Mouse (Mus musculus) urinary bladder, adult 2 months (tissue): Measurements from ENCODE around the gene Rab21. TPM values are rescaled to one million over a fixed set of nuclear protein-coding genes. Genes with fewer than 3 reads are reported as not detected.
"Not testable (repeated sequence)": the region's sequence is repeated elsewhere in the genome, so short reads cannot be mapped to it uniquely, and the experiment has no call there.

ENCODE experiments used
- DNase-seq: peaks from one replicate; pipeline ENCODE4 v3.0.0; 2022; ENCODE audit warnings: low spot score
- polyA plus RNA-seq: library from polyadenylated mRNA; depleted of rRNA; stranded (reverse); fragments of >200 nt; gene quantifications from 2 replicates; pipeline ENCODE4 v1.2.3, GENCODE M21; 2012

Gene Rab21
- polyA plus RNA-seq, 1 experiment = 36.2 TPM

DNA sequence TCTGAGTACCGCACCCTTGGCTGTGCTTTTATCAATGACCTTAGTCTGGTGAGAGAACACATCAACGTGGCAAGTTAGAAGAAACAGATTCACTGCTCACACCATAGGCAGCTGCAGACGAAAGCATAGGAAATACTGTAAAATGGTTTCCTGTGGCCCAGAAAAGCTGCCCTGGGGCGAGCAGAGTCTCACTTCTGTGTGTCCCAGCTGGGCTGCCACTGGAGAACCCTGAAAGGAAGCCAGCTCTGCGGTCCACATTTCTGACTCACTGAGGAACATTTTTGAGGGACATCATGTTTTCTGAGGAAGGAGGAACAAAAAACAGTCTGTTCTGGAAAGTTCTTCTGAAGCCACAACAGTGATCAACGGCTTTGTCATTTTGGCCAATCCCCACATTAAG is 13.1 kb upstream of the Rab21 start:
- no peak for DNase-seq

GRCm38 (mm10) chr10:115323295-115323694 is 7.9 kb upstream of the Rab21 start:
- peak; percentile 44 for DNase-seq

DNA sequence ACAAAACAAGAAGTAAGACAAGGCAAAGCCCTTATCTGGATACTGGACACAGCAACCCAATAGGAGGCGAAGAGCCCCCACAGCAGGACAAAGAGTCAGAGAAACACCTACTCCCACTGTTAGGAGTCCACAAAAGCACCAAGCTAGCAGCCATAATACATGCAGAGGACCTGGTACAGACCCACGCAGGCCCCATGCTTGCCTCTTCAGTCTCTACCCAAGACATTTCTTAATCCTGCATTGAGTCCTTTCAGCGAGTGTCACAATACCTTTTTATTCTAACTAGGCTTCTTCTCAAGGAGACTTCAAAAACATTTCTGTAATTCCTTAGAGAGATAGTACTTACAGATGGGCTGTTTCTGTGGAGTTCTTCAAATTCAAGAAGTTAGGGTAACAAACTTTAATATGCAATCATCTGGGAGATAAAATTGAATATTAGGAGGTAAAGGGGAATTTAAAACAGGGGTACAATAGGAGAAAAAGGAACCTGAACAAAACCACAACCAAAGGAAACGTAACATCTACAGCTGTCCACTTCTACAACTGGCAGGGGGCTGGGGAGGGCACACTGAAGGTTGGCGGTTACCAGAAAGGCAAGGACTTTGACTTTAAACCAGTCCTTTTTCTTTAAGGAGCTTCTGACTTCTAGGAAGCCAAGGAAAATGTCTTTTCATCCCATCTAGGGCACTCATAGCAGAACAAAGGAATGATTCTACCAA is 6.1 kb upstream of the Rab21 start:
- DNase-seq = no peak

- not testable (repeated sequence) for DNase-seq
Measured at GRCm38 (mm10) chr10:115318388-115318787, 3.0 kb upstream of the Rab21 start.

GRCm38 (mm10) chr10:115316313-115316712 is 919 bp upstream of the Rab21 start:
- no peak for DNase-seq

DNA sequence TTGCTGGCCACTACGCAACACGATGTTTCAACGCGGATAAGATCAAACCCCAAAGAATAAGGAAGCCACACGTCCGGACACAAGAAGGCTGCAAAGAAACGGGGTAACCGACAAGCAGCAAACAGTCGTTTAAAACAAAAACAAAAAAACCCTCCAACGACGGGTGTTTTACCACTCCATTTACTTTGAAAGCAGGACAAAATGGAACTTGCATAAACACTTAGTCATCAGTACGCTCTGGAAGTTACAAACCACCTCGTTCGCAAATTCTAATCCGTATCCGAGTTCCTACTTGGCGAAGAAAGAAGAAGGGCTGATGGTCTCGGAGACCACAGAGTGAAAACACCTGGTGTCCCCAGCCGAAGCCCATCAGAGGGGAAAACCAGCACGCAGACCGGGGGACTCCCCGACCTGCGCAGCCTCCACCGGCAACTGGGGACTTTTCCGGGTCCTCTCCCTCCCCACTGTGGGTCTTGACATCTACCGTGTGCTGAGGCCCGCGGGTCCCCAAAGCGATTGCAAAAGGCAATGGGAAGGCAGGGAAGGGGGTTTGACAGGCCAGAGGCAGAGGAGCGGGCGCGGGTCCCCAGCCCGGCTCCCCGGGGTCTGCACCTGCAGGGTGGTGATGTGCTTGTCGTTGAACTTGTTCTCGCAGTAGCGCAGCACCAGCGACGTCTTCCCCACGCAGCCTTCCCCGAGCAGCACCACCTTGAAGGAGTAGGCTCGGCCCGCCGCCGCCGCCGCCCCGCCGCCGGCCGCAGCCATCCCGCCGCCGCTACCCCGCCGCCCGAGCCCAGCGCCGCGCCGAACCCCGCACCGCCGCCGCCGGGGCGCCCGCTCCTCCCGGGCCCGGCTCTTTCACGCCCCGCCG is 577 bp downstream of the Rab21 start:
- no peak for DNase-seq

DNA sequence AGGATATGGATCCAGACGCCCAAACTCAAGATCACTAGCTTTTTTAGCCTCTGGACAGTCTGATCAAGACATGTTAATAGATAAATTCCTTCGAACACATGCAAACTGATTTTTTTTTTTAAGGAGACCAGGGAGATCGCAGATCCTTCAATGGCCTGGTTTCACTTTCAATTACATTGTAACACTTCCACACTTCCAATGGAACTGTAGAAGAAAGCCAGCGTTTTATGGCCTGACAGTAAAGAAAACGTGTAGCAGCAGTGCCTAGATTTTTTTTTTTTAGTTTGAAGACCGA is 1.2 kb downstream of the Rab21 start:
- no peak for DNase-seq

- DNase-seq = no peak
Measured at GRCm38 (mm10) chr10:115313641-115314286, 1.6 kb downstream of the Rab21 start.

DNA sequence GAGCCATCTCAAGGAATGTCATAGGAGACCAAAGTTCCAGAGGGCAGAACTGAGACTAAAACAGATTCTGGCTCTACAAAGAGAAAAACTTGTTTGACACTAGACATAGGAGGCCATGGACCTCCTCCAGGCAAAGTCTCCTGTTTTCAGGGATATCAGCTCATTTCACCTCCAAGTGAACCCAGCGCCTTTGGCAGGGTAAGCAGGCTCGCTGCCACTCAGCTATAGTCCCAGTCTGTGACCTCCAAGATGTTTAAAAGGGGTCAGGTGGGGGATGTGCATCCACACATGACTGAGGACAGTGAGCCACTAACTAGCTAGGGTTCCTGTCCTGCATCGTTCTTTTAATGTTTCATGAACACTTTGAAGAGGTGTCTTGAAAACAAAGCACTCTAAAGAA is 2.7 kb downstream of the Rab21 start:
- DNase-seq = no peak

DNA sequence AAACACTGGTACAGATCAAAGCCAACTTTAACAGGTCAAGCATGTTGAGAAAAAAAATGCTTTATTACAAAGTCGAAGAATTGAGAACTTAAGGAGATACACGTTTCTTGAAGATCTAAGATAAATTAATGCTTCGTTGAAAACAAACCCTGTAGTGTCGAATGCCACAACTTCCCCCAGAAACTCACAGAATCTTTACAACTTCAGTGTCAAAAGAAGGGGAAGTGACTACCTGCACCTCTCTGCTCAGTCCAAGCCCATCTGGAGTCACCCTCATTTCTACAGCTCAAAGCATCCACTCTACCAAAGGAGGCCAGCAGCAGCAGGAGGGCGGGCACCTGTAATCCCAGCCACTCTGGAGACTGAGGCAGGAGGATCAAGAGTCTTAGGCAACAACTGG is 3.2 kb downstream of the Rab21 start:
- no peak for DNase-seq

- DNase-seq = no peak
Measured at GRCm38 (mm10) chr10:115311263-115311965, 4.0 kb downstream of the Rab21 start.

DNA sequence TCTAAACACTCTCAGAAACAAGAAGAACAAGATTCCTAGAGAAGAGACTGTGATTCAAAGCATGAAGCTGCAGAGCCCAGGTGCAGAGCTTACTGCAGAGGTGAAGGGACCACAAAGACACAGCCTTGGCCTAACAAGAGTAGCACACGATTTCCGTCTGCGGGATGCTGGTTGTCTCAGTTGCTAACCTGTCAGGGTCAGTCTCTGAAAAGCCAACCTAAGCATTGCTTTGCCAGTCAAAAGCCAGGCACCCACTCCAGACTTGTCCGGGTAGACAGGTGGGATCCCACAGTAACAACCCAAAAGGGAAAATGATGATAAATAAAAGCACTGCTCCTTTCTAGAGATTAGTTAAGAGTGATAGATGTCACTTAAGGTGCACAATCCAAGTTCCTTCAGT is 6.2 kb downstream of the Rab21 start:
- no peak for DNase-seq

GRCm38 (mm10) chr10:115307331-115307875 is 8.0 kb downstream of the Rab21 start:
- no peak for DNase-seq

DNA sequence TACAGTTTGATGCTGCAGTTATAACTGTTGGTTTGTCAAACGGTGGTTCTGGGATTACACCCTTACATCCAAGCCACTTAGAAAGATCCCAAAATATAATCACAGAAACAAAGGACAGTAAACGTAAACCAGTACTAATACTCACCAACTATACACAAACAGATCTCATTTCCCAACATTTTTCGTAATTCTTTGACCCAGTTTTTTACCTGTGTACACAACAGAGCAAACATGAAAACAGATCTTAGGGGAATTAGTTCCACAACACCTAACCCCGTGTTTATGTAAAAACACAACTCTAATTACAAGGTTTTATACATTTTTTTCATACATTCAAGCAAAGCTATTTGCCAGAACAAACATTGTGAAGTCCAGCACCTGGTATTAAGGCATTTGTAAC is 16.7 kb downstream of the Rab21 start:
- DNase-seq = no peak

GRCm38 (mm10) chr10:115297582-115297981 is 17.8 kb downstream of the Rab21 start:
- no peak for DNase-seq

DNA sequence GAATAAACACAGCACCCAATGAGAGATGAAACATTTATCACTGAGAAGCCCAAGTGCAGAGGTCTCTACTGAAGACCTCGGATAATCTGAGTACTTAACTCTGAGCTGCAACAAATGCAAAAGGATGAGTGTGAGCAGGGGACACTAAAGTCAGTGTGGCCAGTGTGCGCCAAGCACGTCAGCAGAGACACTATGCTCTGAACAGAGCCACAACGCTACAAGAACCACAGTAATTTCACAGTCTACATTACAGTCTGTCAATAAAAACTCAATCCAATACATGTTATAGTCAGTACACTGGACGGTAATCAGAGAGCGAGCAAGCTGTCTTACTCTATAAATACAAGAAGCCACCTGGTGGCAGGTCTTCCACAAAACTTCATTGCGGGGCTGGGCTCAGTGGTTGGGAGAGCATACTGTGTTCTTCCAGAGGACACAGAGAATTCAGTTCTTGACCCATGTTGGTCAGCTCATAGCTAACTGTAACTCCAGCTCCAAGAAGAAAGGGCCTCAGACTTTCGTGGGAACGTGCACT is 18.9 kb downstream of the Rab21 start:
- DNase-seq = no peak

DNA sequence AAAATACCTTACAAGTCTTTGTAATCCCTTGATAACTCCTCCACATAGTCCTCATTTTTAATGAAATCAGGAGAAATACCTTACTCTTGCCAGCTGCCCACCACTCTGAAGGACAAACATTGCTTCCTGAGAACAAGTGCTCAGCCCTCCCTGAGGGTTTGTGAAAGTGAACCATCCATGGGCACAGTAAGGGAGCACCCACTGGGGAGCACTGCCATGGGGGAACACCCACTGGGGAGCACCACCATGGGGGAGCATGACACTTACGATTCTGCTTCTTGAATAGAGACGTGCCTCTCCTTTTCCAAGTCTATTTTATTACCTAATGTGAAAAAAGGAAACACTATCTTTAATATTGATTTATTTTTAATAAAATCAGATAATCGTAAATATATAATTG is 20.2 kb downstream of the Rab21 start:
- no peak for DNase-seq

DNA sequence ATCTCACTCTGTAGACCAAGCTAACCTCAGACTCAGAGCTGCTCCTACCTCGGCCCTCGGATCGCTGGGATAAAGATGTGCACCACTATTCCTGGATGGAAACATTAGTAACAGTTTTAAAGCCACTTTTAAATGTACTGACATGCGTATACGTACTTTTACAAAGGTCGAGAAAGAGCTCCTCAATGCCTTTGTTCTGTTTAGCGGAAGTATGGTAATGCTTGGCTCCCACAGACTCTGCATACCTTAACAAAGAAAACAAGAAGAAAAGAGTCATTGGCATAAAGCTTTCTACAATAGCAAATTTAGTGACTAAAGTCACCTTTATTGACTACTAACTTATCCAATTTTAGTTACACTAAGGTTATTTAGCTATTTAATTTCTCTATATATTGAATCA is 20.7 kb downstream of the Rab21 start:
- DNase-seq = no peak

GRCm38 (mm10) chr10:115293946-115294345 is 21.4 kb downstream of the Rab21 start:
- DNase-seq = no peak

DNA sequence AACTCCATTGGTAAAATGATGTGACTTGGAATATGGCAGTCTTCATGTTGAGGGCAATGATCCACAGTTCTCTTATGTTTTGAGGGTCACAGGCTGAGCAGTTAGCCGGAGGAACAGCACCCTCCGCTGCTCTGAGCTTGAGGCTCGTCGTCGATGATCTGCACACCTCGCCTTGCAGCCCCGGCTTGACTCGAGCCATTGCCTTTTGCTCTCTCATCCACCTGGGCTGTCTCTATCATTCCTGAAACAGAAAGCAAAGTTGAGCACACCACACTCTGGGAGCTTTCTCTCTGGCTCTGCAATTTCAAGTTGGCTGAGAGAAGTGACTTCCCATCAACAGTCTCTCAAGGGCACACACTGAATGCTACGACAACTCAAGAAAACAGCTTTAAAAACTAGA is 24.7 kb downstream of the Rab21 start:
- DNase-seq = no peak

DNA sequence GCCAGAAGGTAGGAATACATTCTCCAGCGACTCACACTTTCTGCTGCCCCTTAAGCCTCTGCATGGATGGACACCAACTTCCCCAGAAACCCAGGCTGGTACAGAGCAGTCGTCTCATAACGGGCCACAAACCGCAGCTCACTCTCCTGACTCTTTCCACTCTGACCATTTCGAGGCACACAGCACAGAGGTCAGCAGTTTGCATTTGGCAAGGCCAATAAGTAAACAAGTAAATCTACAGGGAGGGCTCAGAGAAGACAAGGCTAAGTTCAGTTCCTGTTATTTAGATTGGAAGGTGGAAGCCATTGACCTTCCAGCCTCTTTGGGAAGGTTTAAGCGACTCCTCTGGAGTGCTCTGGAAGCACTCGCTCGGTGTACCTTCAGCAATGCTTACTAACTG is 26.5 kb downstream of the Rab21 start:
- DNase-seq = no peak

- DNase-seq = no peak
Measured at GRCm38 (mm10) chr10:115284170-115284569, 31.2 kb downstream of the Rab21 start.
